Mouse (Mus musculus): ENCODE measurements around the gene Tyr. TPM values are rescaled to one million over a fixed set of nuclear protein-coding genes. Genes with fewer than 3 reads are reported as not detected.

Tyr gene
- total and polyA plus RNA-seq, 3 experiments = not detected

DNA sequence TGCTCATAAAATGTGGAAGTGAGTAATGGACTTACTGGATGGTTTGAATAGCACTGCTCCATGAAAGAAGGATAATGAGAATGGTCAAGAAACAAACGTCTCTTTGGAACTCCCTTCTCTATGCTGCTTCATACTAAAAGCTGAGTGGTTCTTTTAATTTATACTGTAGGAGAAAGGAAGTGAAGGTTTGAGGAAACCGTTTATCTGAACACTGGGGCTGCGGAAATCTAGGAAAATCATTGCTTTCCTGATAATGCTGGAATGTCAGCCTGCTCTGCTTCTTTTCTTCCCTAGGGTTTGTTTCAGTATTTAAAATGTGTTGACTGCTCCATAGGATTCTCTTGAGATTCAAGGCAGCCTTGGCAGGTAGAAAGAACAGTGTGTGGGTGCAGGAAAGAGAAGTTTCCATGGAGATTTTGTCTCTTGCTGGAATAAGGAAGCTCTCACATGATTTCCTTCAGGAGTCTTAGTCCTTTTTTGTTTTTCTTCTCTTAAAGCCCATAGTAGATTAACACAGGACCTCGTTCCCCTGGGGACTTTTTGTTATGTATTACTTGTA lies 891 bp upstream of the Tyr start:
- no peak for TF ChIP-seq ZNF384 (IDR thresholded peaks at IDR 0.05; ENCODE audit: low read depth, low read length)
- TF ChIP-seq SMC3 (IDR thresholded peaks at IDR 0.05; ENCODE audit: low read depth, low read length) = no peak
- no peak for TF ChIP-seq ZC3H11A (IDR thresholded peaks at IDR 0.05; ENCODE audit: low read depth, low read length)
- TF ChIP-seq ETS1 (conservative IDR thresholded peaks at IDR 0.05; ENCODE audit: low read depth, low read length) = no peak
- no peak for TF ChIP-seq IRF4 (IDR thresholded peaks at IDR 0.05; ENCODE audit: low read depth, low read length)
- TF ChIP-seq NELFE (IDR thresholded peaks at IDR 0.05; ENCODE audit: low read depth, low read length) = no peak
- no peaks in the 10 kb centered on the region for H3K79me2 ChIP-seq (replicated peaks; ENCODE audit: control insufficient read depth, extremely low read depth, insufficient read depth, poor library complexity, severe bottlenecking)
- H3K9me3 ChIP-seq (replicated peaks; ENCODE audit: low read length) = no peaks in the 10 kb centered on the region
- no peaks in the 10 kb centered on the region for H3K36me3 ChIP-seq (replicated peaks in 1 of 2; ENCODE audit: control insufficient read depth in 1 of 2, insufficient read depth in 1 of 2, low read length in 1 of 2)
- H3K4me1 ChIP-seq (ENCODE audit: control insufficient read depth in 1 of 2, insufficient read depth in 2 of 2) = no peaks in the 10 kb centered on the region
- H3K4me2 ChIP-seq (ENCODE audit: insufficient read depth, low read depth, poor library complexity, severe bottlenecking) = no peak overlapping the region
- H3K27ac ChIP-seq (ENCODE audit: insufficient read depth, low read depth) = no peak overlapping the region
- no peak overlapping the region for H3K4me3 ChIP-seq (replicated peaks in 1 of 3; ENCODE audit: low read depth in 2 of 3, low read length in 2 of 3, poor library complexity in 1 of 3)
- dilution Hi-C loops (cut with MboI; ENCODE audit: extremely low pct_ligation_motif_present, extremely low pct_unique_long_range_greater_than_20kb, low sequenced_read_pairs) = no loop called here
- no peak overlapping the region for H3K9ac ChIP-seq (ENCODE audit: insufficient read depth, low read depth)
- DNase-seq (ENCODE audit: extremely low read depth) = no peak
- H3K27me3 ChIP-seq (replicated peaks) = no peaks in the 10 kb centered on the region
- in situ Hi-C loops (cut with MboI; ENCODE audit: low pct_ligation_motif_present, low pct_unique_long_range_greater_than_20kb, low sequenced_read_pairs) = no loop called here

DNA sequence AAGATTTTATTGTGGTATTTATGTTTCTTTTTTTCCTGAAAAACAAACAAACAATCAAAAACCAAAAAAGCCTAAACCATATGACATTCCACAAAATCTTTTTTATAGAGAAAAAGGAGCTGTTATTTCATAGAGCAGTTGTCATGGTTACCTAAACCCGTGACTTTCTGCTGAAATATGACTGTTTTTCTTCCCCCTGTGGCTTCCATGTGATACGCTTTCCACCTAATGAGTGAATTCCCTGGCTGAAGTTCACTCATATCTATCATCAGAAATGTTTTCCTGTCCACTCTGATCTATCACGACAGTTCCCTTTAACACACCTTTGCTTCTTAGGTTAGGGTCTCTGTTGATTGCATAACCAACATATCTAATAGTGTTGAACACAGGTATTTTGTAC lies 5.3 kb downstream of the Tyr start:
- Histone ChIP-seq H3K36me3 (replicated peaks in 1 of 2; ENCODE audit: control insufficient read depth in 1 of 2, insufficient read depth in 1 of 2, low read length in 1 of 2) (no peaks in the 10 kb centered on the region), H3K27me3 (replicated peaks) (no peaks in the 10 kb centered on the region), H3K4me2 (ENCODE audit: insufficient read depth, low read depth, poor library complexity, severe bottlenecking) (no peak overlapping the region), H3K9ac (ENCODE audit: insufficient read depth, low read depth) (no peak overlapping the region), H3K79me2 (replicated peaks; ENCODE audit: control insufficient read depth, extremely low read depth, insufficient read depth, poor library complexity, severe bottlenecking) (no peaks in the 10 kb centered on the region), H3K4me1 (ENCODE audit: control insufficient read depth in 1 of 2, insufficient read depth in 2 of 2) (no peaks in the 10 kb centered on the region), H3K9me3 (replicated peaks; ENCODE audit: low read length) (no peaks in the 10 kb centered on the region), H3K4me3 (replicated peaks in 1 of 3; ENCODE audit: low read depth in 2 of 3, low read length in 2 of 3, poor library complexity in 1 of 3) (no peak overlapping the region), H3K27ac (ENCODE audit: insufficient read depth, low read depth) (no peak overlapping the region)
- dilution Hi-C loops (cut with MboI; ENCODE audit: extremely low pct_ligation_motif_present, extremely low pct_unique_long_range_greater_than_20kb, low sequenced_read_pairs) (no loop called here), in situ Hi-C loops (cut with MboI; ENCODE audit: low pct_ligation_motif_present, low pct_unique_long_range_greater_than_20kb, low sequenced_read_pairs) (no loop called here)
- TF ChIP-seq TBP (conservative IDR thresholded peaks at IDR 0.05; ENCODE audit: low read depth, low read length) (no peak), ETS1 (conservative IDR thresholded peaks at IDR 0.05; ENCODE audit: low read depth, low read length) (no peak), ELF1 (IDR thresholded peaks at IDR 0.05; ENCODE audit: low read depth, low read length) (no peak), HCFC1 (IDR thresholded peaks at IDR 0.05; ENCODE audit: low read depth, low read length) (no peak), MAFK (IDR thresholded peaks at IDR 0.05; ENCODE audit: insufficient replicate concordance, low read length) (no peak), GABPA (IDR thresholded peaks at IDR 0.05; ENCODE audit: insufficient replicate concordance, low read depth, low read length) (no peak), USF2 (conservative IDR thresholded peaks at IDR 0.05; ENCODE audit: low read depth, low read length) (no peak), MEF2A (IDR thresholded peaks at IDR 0.05; ENCODE audit: borderline replicate concordance, low read depth, low read length) (no peak), POLR2A (IDR thresholded peaks at IDR 0.05; ENCODE audit: low read depth, low read length) (no peak), POLR2AphosphoS2 (IDR thresholded peaks at IDR 0.05; ENCODE audit: low read depth, low read length) (no peak), MXI1 (IDR thresholded peaks at IDR 0.05; ENCODE audit: low read depth, low read length) (no peak), IRF4 (IDR thresholded peaks at IDR 0.05; ENCODE audit: low read depth, low read length) (no peak), CTCF (conservative IDR thresholded peaks at IDR 0.05 in 1 of 2, IDR thresholded peaks at IDR 0.05 in 1 of 2; ENCODE audit: low read depth in 2 of 2, low read length in 2 of 2) (no peak), KAT2A (IDR thresholded peaks at IDR 0.05; ENCODE audit: insufficient replicate concordance, low read length) (no peak), CHD2 (IDR thresholded peaks at IDR 0.05; ENCODE audit: low read length) (no peak), UBTF (IDR thresholded peaks at IDR 0.05; ENCODE audit: low read depth, low read length) (no peak), RCOR1 (conservative IDR thresholded peaks at IDR 0.05; ENCODE audit: low read depth, low read length) (no peak), BHLHE40 (IDR thresholded peaks at IDR 0.05; ENCODE audit: low read depth, low read length) (no peak), JUND (conservative IDR thresholded peaks at IDR 0.05; ENCODE audit: low read depth, low read length) (no peak)
- DNase-seq (ENCODE audit: extremely low read depth) = no peak
